Mouse (Mus musculus): ENCODE results near the gene D17Wsu92e.

GRCm38 (mm10) chr17:27774198-27774597 is 46.2 kb downstream of the D17Wsu92e start:
- no peak for TF ChIP-seq CTCF (IDR thresholded peaks at IDR 0.05; ENCODE audit: extremely low read depth, insufficient read depth, low read length)
- TF ChIP-seq POLR2A (IDR thresholded peaks at IDR 0.05; ENCODE audit: extremely low read depth, insufficient read depth, low read length): no peak
